Mouse (Mus musculus): ENCODE results near the gene Gm28372. TPM values are rescaled to one million over a fixed set of nuclear protein-coding genes. Genes with fewer than 3 reads are reported as not detected.
A peak's percentile ranks its signal among the peaks of the same experiment; 100 is the strongest.

The Gm28372 gene
- total and polyA plus RNA-seq, 3 experiments, result not detected

DNA sequence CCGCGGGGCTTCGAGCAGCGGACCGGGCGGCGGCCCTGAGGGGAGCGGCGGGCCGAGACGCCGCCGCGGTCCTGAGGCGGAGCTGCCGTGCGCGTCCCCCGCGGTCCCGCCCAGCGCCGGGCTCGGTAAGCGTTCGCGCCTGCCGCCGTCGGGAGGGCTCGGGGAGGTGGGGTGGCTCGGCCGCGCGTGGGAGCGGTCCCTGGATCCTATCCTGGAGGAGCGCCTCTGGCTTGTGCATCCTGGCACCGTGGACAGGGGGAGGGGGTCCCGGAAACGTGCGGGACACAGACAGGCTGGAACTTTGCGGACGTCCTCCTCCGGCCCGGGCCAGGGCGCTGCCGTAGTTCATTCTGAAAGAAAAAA lies 45.4 kb downstream of the Gm28372 start:
- Histone ChIP-seq H3K79me2 (ENCODE audit: control insufficient read depth, insufficient read depth, low read length, poor library complexity) (peaks cover 34% of the 10 kb centered on the region), H3K36me3 (ENCODE audit: control insufficient read depth in 1 of 2, insufficient read depth in 2 of 2, low read length in 2 of 2) (peaks cover 0 to 40% of the 10 kb centered on the region in 2 experiments; a peak in 2 of 4 replicates), H3K9ac (ENCODE audit: control insufficient read depth, low read depth, low read length, poor library complexity, severe bottlenecking) (peak overlapping the region; percentile 93), H3K4me3 (ENCODE audit: control insufficient read depth in 1 of 2, insufficient read depth in 1 of 2, low read depth in 2 of 2, low read length in 2 of 2) (peak overlapping the region; percentile 87 to 97), H3K9me3 (replicated peaks; ENCODE audit: insufficient read depth, low read length) (no peaks in the 10 kb centered on the region), H3K27ac (ENCODE audit: control insufficient read depth, low read depth, low read length) (peak overlapping the region; percentile 65), H3K27me3 (ENCODE audit: control insufficient read depth in 1 of 2, insufficient read depth in 2 of 2, low read length in 2 of 2) (no peaks in the 10 kb centered on the region), H3K4me1 (ENCODE audit: control insufficient read depth in 1 of 2, insufficient read depth in 2 of 2, low read length in 2 of 2) (peaks cover 19 to 32% of the 10 kb centered on the region in 2 experiments)
- no peak for TF ChIP-seq NELFE (IDR thresholded peaks at IDR 0.05; ENCODE audit: low read depth, low read length)
- TF ChIP-seq UBTF (IDR thresholded peaks at IDR 0.05; ENCODE audit: borderline replicate concordance, insufficient read depth, low read depth, low read length), result 0 out of 2 replicates have a peak, but pooled peaks have one; percentile 73
- TF ChIP-seq RAD21 (IDR thresholded peaks at IDR 0.05; ENCODE audit: low read depth, low read length), result no peak
- no peak for TF ChIP-seq MYC (IDR thresholded peaks at IDR 0.05; ENCODE audit: low read depth, low read length)
- TF ChIP-seq ZMIZ1 (IDR thresholded peaks at IDR 0.05; ENCODE audit: low read depth, low read length), result no peak
- peak; percentile 22; the same call in 1 of the 2 replicates for TF ChIP-seq SIN3A (IDR thresholded peaks at IDR 0.05; ENCODE audit: low read length)
- TF ChIP-seq POLR2AphosphoS2 (IDR thresholded peaks at IDR 0.05; ENCODE audit: low read length), result no peak
- 0 out of 2 replicates have a peak, but pooled peaks have one; percentile 0 for TF ChIP-seq ELF1 (IDR thresholded peaks at IDR 0.05; ENCODE audit: low read depth, low read length)
- DNase-seq (ENCODE audit: low read depth, low spot score), result no peak

DNA sequence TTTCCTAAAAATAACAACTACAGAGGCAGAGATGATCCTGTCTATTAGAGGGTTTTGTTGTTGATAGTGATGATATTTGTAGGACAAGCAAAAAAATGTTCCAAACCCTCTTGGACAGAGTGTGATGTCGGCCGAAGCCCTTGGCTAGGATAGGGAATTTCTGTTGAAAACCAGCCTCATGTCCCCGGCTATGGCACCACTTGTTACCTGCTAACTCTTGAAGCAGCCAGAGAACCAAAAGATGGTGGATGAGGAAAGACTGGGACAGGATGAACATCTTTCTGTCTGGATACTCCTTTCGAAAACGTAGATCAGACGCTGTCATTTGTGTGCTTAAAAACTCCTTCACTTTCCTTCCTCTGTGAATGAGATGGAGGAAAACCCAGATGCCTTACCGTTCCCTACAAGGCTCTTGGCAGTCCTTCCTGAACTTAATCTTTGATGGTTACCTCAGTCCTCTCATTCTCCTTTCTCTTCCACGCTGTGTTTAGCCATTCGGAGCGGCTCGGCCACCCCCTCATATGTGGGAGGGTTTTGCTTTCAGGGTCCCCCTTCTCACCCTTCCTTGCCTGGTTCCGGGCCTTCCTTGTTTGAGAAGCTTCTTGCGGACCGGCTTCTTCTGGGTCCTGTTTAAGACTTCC lies 46.2 kb downstream of the Gm28372 start:
- H3K27ac ChIP-seq (ENCODE audit: control insufficient read depth, low read depth, low read length), result no peak overlapping the region
- H3K36me3 ChIP-seq (ENCODE audit: control insufficient read depth in 1 of 2, insufficient read depth in 2 of 2, low read length in 2 of 2), result peaks cover 0 to 40% of the 10 kb centered on the region in 2 experiments; a peak in 2 of 4 replicates

DNA sequence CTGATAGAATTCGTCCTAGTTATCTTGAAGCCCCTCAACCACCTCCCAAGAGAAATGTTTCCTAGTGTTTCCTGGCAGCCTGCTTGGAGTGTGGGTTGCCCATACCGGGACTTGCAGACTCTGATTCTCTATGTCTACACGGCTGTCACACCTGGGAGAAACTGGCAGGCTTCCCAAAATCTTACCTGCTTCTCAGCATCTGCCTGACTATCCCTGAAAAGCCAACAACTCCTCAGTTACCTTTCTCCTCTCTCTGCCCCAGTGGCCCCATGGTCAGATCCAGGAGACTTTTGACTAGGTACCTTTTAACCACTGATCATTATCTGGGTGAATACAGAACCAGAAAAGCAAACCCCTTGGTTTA lies 46.7 kb downstream of the Gm28372 start:
- Histone ChIP-seq H3K27ac (ENCODE audit: control insufficient read depth, low read depth, low read length) (no peak overlapping the region), H3K79me2 (ENCODE audit: control insufficient read depth, insufficient read depth, low read length, poor library complexity) (peaks cover 39% of the 10 kb centered on the region), H3K9me3 (replicated peaks; ENCODE audit: insufficient read depth, low read length) (no peaks in the 10 kb centered on the region), H3K27me3 (ENCODE audit: control insufficient read depth in 1 of 2, insufficient read depth in 2 of 2, low read length in 2 of 2) (no peaks in the 10 kb centered on the region), H3K9ac (ENCODE audit: control insufficient read depth, low read depth, low read length, poor library complexity, severe bottlenecking) (no peak overlapping the region), H3K4me1 (ENCODE audit: control insufficient read depth in 1 of 2, insufficient read depth in 2 of 2, low read length in 2 of 2) (peaks cover 19 to 32% of the 10 kb centered on the region in 2 experiments), H3K36me3 (ENCODE audit: control insufficient read depth in 1 of 2, insufficient read depth in 2 of 2, low read length in 2 of 2) (peaks cover 0 to 40% of the 10 kb centered on the region in 2 experiments; a peak in 2 of 4 replicates), H3K4me3 (ENCODE audit: control insufficient read depth in 1 of 2, insufficient read depth in 1 of 2, low read depth in 2 of 2, low read length in 2 of 2) (peak overlapping the region in 1 of 2 experiments; percentile 97; a peak in 2 of 4 replicates)
- DNase-seq (ENCODE audit: low read depth, low spot score), result no peak
- TF ChIP-seq SMC3 (IDR thresholded peaks at IDR 0.05; ENCODE audit: low read depth, low read length), result no peak
- no peak for TF ChIP-seq BHLHE40 (IDR thresholded peaks at IDR 0.05; ENCODE audit: borderline replicate concordance, low read depth, low read length)
- TF ChIP-seq MYC (IDR thresholded peaks at IDR 0.05; ENCODE audit: low read depth, low read length), result no peak
- TF ChIP-seq MXI1 (IDR thresholded peaks at IDR 0.05; ENCODE audit: low read depth, low read length), result no peak
- no peak for TF ChIP-seq MAFK (IDR thresholded peaks at IDR 0.05; ENCODE audit: borderline replicate concordance, low read depth, low read length)
- no peak for TF ChIP-seq ZKSCAN1 (IDR thresholded peaks at IDR 0.05; ENCODE audit: low read depth, low read length)
- TF ChIP-seq GATA1 (IDR thresholded peaks at IDR 0.05; ENCODE audit: low read depth, low read length), result no peak
- no peak for TF ChIP-seq RAD21 (IDR thresholded peaks at IDR 0.05; ENCODE audit: low read depth, low read length)
- no peak for TF ChIP-seq ZNF384 (IDR thresholded peaks at IDR 0.05; ENCODE audit: low read depth, low read length)
- TF ChIP-seq MAX (IDR thresholded peaks at IDR 0.05; ENCODE audit: low read length), result no peak
- TF ChIP-seq ELF1 (IDR thresholded peaks at IDR 0.05; ENCODE audit: low read depth, low read length), result no peak
- no peak for TF ChIP-seq NRF1 (IDR thresholded peaks at IDR 0.05; ENCODE audit: insufficient read depth, low read depth, low read length, poor library complexity, severe bottlenecking)
- no peak for TF ChIP-seq MEF2A (IDR thresholded peaks at IDR 0.05; ENCODE audit: extremely low read depth, insufficient replicate concordance, low read depth, low read length, poor library complexity, severe bottlenecking)
- TF ChIP-seq CHD2 (IDR thresholded peaks at IDR 0.05; ENCODE audit: low read length), result no peak

More for the DNA sequence above, 46.2 kb downstream of the Gm28372 start:
- Histone ChIP-seq H3K4me3 (ENCODE audit: control insufficient read depth in 1 of 2, insufficient read depth in 1 of 2, low read depth in 2 of 2, low read length in 2 of 2) (peak overlapping the region; percentile 87 to 97), H3K4me1 (ENCODE audit: control insufficient read depth in 1 of 2, insufficient read depth in 2 of 2, low read length in 2 of 2) (peaks cover 19 to 32% of the 10 kb centered on the region in 2 experiments), H3K9me3 (replicated peaks; ENCODE audit: insufficient read depth, low read length) (no peaks in the 10 kb centered on the region), H3K27me3 (ENCODE audit: control insufficient read depth in 1 of 2, insufficient read depth in 2 of 2, low read length in 2 of 2) (no peaks in the 10 kb centered on the region), H3K79me2 (ENCODE audit: control insufficient read depth, insufficient read depth, low read length, poor library complexity) (peaks cover 39% of the 10 kb centered on the region), H3K9ac (ENCODE audit: control insufficient read depth, low read depth, low read length, poor library complexity, severe bottlenecking) (peak overlapping the region; percentile 93)
- TF ChIP-seq POLR2A (IDR thresholded peaks at IDR 0.05; ENCODE audit: control insufficient read depth in 1 of 2, insufficient read depth in 1 of 2, low read depth in 1 of 2, low read length in 2 of 2, poor library complexity in 1 of 2) (no peak), USF2 (IDR thresholded peaks at IDR 0.05; ENCODE audit: borderline replicate concordance in 1 of 2, insufficient read depth in 1 of 2, low read depth in 1 of 2, low read length in 2 of 2) (no peak), ELF1 (IDR thresholded peaks at IDR 0.05; ENCODE audit: low read depth, low read length) (no peak), TAL1 (IDR thresholded peaks at IDR 0.05; ENCODE audit: low read length) (no peak), JUND (IDR thresholded peaks at IDR 0.05; ENCODE audit: low read depth, low read length) (no peak), RAD21 (IDR thresholded peaks at IDR 0.05; ENCODE audit: low read depth, low read length) (no peak), BHLHE40 (IDR thresholded peaks at IDR 0.05; ENCODE audit: borderline replicate concordance, low read depth, low read length) (no peak), MYB (IDR thresholded peaks at IDR 0.05; ENCODE audit: low read depth, low read length) (no peak), ZNF384 (IDR thresholded peaks at IDR 0.05; ENCODE audit: low read depth, low read length) (no peak), GABPA (IDR thresholded peaks at IDR 0.05; ENCODE audit: low read depth, low read length) (no peak), NELFE (IDR thresholded peaks at IDR 0.05; ENCODE audit: low read depth, low read length) (no peak), POLR2AphosphoS5 (IDR thresholded peaks at IDR 0.05; ENCODE audit: borderline replicate concordance, low read depth, low read length) (no peak), MYC (IDR thresholded peaks at IDR 0.05; ENCODE audit: low read depth, low read length) (no peak), HCFC1 (IDR thresholded peaks at IDR 0.05; ENCODE audit: low read depth, low read length) (no peak)
- DNase-seq (ENCODE audit: low read depth, low spot score), result no peak
